Mouse (Mus musculus) megakaryocyte-erythroid progenitor cell, adult 5 weeks (primary cell): ENCODE measurements around the gene Nmb. TPM values are rescaled to one million over a fixed set of nuclear protein-coding genes. Genes with fewer than 3 reads are reported as not detected.

ENCODE experiments used
- polyA plus RNA-seq: library from polyadenylated mRNA; stranded (reverse); fragments of >175 nt; gene quantifications from 2 replicates; pipeline ENCODE4 v1.2.3, GENCODE M21; 2012

The Nmb gene
- polyA plus RNA-seq = 1.4 and 3.8 TPM in 2 replicates

DNA sequence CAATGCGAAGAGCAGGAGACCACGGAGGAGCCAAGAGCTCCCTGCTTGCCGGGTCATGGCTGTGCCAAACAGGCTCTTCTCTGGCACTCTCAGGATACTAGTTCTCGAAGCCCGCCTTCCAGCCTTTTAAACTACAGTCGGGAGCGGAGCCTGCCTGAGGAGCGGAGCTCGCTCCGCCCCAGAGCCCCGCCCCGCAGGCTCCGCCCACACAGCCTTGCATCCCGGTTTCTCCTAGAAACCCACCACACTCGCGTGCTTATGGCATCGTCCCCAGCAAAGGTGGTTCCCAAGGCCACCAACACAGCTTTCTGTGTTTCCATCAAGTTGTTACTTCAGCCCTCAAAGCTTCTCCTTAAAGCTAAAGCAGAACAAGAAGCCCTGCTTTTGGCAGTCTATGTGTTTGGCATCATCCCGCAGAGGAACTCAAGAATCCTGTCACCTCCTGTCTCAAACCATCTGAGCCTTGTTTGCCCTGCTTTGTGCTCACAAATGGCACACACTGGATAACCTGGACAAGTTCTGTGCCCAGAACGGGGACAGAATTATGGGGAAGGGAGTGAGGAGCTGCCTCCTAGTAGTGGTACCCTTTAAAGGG, at the start of gene Nmb:
Gene Nmb, minus strand, starts transcription at position 156 of the 595 bp plus-strand sequence.

DNA sequence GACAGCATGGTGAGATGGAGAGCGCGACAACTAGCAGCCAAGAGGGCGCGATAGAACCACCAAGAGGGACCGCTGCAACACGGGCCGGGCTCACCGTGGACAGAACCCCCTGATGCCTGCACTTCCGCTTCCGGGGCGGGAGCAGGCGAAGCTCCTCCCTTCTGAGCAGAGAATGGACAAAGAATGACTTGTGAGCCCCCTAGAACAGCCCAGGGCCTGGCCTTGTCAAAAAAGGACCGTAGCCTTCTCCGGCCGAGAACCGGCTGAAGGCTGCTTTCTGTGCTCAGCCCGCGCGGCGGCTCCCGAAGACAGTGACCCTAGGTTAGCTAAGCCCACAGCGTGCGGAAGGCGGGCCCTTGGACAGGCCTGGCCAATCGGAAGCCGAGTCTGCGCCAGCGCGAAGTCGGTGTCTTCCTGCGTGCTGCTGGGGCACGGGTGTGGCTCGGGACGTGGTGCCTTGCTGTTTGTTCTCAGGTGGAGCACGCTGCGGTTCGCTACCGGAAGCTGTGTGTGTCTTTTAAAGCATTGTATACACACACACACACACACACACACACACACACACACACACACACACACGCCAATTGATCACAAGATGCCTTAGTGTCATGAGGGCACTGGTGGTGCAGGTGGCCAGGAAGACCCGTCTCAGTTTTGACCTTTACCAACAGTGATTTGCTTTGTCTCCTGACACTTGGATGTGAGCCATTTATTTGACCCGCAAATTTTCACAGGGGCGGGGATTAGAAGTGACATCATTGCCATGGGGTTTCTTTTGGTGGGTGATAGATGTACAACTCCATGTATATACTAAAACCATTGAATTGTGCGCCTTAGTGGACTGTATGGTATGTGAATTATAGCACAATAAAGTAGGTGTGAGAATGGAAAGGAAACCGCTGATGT, 42.8 kb upstream of the Nmb start, which contains the start of gene Sec11a:
Gene Sec11a, minus strand, starts transcription at position 336 of the 906 bp plus-strand sequence.

GRCm38 (mm10) chr7:80900944-80901501, 3.9 kb downstream of the Nmb start, which contains the start of gene Wdr73:
TSS of gene Wdr73 (minus strand) at chr7:80901269.

DNA sequence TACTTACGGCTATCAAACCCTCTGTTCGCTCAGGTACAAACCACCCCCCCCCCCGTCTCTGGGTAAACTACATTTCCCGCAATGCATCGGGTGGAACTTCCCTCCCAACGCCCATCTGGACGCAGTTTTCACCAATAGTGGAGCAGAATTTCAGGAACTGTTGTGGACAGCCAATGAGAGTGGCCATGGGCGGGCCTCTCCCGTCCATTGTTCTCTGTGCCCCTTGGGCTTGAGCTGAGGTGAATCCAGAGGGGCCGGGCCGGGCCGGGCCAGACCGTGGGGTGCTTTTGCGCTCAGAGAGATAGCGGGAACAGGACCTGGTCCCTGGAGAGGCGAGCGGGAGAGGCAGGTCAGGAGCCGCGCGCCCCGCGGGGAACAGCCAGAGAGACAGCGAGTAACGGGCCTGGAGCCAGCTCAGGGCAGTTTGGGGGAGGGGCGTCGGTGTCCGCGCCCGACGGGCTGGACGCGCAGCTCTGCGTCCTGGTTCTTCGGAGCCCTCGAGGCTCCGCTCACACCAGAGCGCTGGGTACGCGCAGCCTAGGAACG, 44.1 kb downstream of the Nmb start, which contains the start of gene Zscan2:
Gene Zscan2, plus strand, starts transcription at position 192 of the 546 bp plus-strand sequence.

Other genes with a start within 250 kb of the Nmb start
- gene Crtc3, start 216.2 kb downstream of the Nmb start, polyA plus RNA-seq = 28.4 and 30.9 TPM in 2 replicates
- 14.1 and 16.4 TPM in 2 replicates for gene Iqgap1, start 79.1 kb downstream of the Nmb start, polyA plus RNA-seq
- gene Zscan2, start 44.2 kb downstream of the Nmb start, polyA plus RNA-seq = 13.1 TPM in 2 replicates
- 9.8 and 10.0 TPM in 2 replicates for gene Wdr73, start 3.8 kb downstream of the Nmb start, polyA plus RNA-seq
- gene Sec11a, start 42.7 kb upstream of the Nmb start, polyA plus RNA-seq = 9.3 and 9.7 TPM in 2 replicates
- gene Zfp592, start 88.6 kb upstream of the Nmb start, polyA plus RNA-seq = 48.2 and 48.7 TPM in 2 replicates
- gene Alpk3, start 152.5 kb upstream of the Nmb start, polyA plus RNA-seq = 0.33 and 0.45 TPM in 2 replicates
- gene Slc28a1, start 209.7 kb upstream of the Nmb start, polyA plus RNA-seq = not detected in 2 replicates